Mouse (Mus musculus) bone marrow macrophage, adult 2 months (primary cell): ENCODE measurements around the gene Renbp.

Experiments used
- CTCF ChIP-seq: IDR thresholded peaks from 2 replicates; pipeline ENCODE4 v1.5.1; 2012; ENCODE audit warnings: low read depth, mild to moderate bottlenecking, low read length, moderate library complexity
- POLR2A ChIP-seq: IDR thresholded peaks from 2 replicates; pipeline ENCODE4 v1.6.1; 2012; ENCODE audit warnings: mild to moderate bottlenecking, low read depth, low read length, borderline replicate concordance

- TF ChIP-seq CTCF (no peak), POLR2A (no peak)
Observed at GRCm38 (mm10) chrX:73969729-73970128, 39.1 kb upstream of the Renbp start.
